Mouse (Mus musculus): Measurements from ENCODE around the gene Slc22a4. TPM values are rescaled to one million over a fixed set of nuclear protein-coding genes. Genes with fewer than 3 reads are reported as not detected.
"Not testable (repeated sequence)": the region's sequence is repeated elsewhere in the genome, so short reads cannot be mapped to it uniquely, and the experiment has no call there.

Gene Slc22a4
- total RNA-seq, 2 experiments from 2014 or later: 4.3 to 5.3 TPM

DNA sequence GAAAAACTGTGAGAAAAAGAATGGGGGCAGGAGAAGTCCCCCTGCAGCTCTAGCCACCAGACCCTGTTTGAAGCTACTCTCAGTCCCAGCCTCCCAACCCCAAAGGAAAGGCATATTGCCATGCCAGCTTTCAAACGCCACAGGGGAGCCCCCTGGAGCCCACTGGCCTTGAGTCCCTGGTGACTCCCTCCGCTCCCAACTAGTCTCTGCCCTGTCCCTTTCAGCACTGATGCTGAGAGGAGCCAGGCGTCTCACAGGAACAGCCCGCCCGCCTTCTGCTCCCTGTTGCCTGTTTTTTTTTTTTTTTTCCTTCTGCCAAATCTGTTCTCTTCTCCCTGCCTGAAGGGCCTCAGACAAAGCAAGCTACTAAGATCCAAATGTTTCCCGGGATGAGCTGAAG lies 30.8 kb upstream of the Slc22a4 start:
- DNase-seq (ENCODE audit: low spot score in 2 of 2): no peak
- intact Hi-C loops (cut with DNase I): no loop called here

DNA sequence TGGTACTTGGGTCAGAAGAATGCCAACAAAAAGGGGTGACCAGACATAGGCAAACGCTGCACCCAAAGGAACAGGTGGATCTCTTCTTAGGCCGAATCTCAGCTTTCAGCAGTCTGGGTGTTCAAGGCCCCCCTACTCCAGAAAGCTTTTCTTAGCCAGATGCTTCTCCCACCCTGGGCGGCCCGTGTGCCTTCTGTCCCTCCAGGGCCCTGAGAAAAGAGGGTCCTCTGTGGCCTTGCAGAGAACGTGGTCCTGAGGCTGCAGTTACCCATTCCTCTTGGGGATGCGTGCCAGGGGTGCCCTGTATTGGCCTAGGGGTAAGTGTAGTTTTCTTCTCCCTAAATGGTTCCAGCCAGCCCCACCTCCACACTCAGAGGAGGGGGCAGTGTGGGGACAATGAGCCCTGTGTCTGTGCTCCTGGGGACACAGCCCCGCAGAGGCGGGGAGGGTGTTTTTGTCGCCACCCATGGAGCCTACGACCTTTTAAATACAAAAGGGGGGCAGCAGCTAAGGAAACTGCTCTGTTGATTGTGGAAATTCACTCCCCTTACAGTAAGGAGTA lies 30.2 kb upstream of the Slc22a4 start:
- intact Hi-C loops (cut with DNase I): no loop called here
- no peak for DNase-seq (ENCODE audit: low spot score in 2 of 2)

DNA sequence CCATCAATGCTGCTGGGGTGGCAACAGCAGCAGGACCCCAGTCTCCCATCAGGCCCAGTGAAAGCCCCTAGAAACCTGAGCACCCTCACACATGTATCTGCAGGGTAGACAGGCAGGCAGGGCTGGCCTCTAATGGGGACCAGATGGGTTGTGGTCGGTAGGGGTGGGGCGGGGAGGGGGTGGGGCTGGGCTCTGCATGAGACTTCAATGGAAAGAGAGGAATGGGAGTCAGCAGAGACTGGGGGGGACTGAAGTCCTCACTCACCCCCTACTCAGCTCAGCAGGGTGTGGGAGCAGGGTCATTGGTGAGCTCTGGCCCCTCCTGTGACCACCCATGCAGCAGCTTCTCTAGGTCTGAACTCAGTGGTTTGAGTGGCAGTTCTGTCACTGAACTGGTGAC lies 29.5 kb upstream of the Slc22a4 start:
- no peak for DNase-seq (ENCODE audit: low spot score in 2 of 2)
- intact Hi-C loops (cut with DNase I): no loop called here

DNA sequence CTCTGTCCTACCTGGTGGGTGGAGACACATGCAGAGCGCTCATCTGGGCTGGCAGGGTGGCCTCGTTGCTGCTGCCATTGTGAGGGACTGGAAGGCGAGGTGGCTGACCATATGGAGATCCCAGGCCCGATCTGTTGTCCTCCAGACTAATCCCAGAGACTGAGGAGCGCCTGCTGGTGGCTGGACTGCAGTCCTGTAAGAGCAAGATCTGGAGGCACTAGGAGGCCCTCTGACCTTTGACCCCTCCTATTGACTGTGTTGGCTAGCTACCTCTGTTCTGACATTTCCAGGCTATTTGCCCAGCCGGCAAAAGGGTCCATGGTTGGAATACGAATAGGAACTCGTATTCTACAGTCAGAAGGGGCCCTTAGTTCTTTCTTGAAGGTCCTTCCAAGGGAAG lies 28.2 kb upstream of the Slc22a4 start:
- intact Hi-C loops (cut with DNase I): no loop called here
- DNase-seq (ENCODE audit: low spot score in 2 of 2): no peak

DNA sequence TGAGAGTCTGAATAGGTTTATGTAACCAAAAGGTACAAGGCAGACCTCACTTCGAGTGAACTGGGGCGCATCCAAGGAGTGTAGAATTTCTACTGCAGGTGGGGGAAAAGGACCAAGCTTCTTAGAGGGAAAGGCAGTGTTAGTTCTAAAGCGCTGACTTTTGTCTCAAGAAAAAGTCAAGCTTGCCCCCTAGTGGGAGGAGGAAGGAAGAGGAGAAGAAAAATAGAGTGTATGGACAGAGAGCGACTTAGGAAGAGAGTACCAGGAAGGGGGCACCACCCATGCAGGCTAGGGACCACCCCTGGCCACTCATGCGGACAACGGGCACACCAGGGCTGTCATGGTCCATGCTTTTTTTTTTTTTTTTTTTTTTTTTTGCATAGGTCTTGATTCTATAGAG lies 26.4 kb upstream of the Slc22a4 start:
- intact Hi-C loops (cut with DNase I): loop anchor here (1.0 kb wide), 1 partner anchor 52 kb away; no protein-coding TSS in a partner anchor
- DNase-seq (ENCODE audit: low spot score in 2 of 2): peak in 1 of 2 experiments; percentile 31

DNA sequence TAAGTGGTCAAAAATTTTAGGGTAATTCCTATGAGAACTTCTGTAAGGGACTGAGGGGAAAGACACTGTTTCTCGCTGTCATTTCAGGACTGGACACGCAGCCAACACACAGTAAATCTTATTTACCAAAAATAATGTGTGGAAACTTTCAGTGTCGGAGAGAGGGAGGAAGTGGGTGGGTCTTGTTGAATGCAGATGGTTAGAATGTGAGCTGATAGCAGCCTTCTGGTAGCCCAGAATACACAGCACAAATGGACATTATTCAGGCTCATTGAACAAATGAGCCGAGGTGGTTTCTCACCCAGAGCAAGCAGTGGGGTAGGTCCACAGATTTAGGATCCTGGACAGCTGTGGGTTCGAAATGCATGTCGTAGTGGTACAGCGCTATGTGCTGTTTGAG lies 25.2 kb upstream of the Slc22a4 start:
- intact Hi-C loops (cut with DNase I): no loop called here
- DNase-seq (ENCODE audit: low spot score in 2 of 2): no peak

DNA sequence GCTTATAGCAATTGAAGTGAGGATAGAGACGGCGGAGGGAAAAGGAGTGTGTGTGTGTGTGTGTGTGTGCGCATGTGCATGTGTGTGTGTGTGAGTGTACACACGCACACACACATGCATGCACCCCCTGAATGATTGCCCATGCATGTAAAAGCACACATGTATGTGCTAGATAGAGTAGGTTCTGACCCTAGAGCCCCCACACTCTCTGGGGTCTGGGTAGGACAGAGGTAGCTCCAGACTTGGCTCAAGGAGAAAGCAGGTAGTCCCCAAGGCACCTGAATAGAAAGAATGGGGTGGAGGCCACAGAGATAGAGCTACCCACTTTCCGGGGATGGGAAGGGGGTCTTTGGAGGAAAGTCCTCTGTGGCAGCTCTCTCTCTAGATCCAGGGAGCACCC lies 24.2 kb upstream of the Slc22a4 start:
- intact Hi-C loops (cut with DNase I): no loop called here
- no peak for DNase-seq (ENCODE audit: low spot score in 2 of 2)

DNA sequence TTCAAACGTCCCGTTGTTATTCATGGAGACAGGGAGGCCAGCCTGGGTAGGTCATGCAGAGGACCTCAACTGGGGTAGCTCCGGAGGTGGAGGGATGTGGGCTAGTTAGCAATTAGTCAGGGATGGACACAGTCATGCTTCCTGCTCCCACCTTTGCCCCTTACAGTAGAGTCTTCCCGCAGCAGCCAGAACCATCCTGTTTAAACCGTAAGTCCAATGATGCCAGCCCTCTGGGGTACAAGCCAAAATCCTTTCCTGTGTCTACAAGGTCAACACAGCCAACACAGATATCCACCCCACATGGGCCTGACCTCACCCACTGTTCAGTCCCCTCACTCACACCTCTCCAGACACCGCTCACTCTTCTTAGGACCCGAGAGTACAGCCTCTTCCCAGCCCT lies 23.3 kb upstream of the Slc22a4 start:
- intact Hi-C loops (cut with DNase I): no loop called here
- no peak for DNase-seq (ENCODE audit: low spot score in 2 of 2)

DNA sequence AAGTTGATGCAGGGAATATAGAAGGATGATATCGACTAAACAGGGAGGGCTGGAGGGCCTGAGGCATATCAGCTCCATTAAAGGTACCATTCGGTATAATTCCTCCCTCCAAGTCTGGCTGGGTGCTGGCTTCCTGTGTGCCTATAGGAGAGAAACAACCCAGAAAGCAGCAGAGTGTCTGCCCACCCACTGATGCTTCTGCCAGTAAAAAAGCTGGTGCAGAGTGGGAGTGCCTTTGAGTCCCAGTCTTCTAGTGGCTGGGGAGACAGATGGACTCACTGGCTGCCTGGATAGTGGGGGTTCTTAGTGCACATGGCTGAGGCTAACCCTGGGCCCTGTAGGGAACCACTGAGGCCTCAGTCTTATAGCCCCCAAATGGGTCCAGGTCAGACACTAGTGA lies 22.3 kb upstream of the Slc22a4 start:
- peak in 1 of 2 experiments; percentile 45 for DNase-seq (ENCODE audit: low spot score in 2 of 2)
- intact Hi-C loops (cut with DNase I): no loop called here

DNA sequence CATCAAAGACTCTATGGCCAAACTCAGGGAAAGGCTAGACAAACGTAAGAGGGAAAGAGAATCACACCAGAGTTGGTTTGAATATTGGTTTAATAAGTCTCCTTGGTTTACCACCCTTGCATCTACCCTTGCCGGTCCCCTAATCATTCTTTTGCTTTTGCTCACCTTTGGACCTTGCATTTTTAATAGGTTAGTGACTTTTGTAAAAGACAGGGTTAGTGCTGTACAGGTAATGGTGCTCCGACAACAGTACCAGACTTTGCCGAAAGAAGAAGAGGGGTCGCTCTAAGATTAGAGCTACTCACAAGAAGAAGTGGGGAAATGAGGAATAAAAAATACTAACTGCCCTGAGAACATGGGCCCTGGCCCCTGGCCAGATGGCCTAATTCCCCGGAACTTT lies 12.8 kb upstream of the Slc22a4 start:
- intact Hi-C loops (cut with DNase I): no loop called here
- DNase-seq (ENCODE audit: low spot score in 2 of 2): no peak

DNA sequence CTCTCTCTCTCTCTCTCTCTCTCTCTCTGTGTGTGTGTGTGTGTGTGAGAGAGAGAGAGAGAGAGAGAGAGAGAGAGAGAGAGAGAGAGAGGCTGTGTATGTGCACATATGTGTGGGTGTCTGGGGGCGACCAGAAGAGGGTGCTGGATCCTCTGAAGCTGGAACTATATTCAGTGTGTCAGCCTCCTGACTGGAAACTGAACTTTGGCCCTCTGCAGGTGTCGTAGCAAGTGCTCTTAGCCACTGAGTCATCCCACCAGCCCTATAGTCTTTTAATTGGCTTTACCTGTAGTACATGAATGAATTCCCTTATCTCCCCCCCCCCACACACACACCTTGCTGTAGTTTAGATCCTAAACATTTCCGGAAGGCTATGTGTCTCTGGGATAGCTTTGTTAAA lies 5.0 kb upstream of the Slc22a4 start:
- DNase-seq (ENCODE audit: low spot score in 2 of 2); intact Hi-C loops (cut with DNase I): not testable (repeated sequence)

DNA sequence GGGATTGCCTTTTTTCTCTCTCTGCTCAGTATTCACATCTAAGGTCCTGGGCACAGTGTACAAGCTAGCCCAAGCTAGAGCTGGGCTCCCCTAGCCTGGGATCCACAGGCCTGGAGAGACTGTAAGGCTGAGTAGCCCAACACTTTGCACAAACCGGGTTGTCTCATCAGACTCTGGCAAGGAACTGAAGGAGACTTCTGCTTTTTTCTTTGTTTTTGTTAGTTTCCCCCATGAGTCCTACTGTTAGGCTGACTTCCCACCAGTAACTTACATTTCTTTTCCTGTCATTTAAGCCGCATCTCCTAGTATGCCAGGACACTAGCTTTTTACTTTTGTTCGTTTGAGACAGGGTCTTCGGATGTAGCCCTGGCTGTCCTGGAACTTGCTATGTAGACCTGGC lies 1.1 kb upstream of the Slc22a4 start:
- no peak for DNase-seq (ENCODE audit: low spot score in 2 of 2)
- intact Hi-C loops (cut with DNase I): no loop called here

DNA sequence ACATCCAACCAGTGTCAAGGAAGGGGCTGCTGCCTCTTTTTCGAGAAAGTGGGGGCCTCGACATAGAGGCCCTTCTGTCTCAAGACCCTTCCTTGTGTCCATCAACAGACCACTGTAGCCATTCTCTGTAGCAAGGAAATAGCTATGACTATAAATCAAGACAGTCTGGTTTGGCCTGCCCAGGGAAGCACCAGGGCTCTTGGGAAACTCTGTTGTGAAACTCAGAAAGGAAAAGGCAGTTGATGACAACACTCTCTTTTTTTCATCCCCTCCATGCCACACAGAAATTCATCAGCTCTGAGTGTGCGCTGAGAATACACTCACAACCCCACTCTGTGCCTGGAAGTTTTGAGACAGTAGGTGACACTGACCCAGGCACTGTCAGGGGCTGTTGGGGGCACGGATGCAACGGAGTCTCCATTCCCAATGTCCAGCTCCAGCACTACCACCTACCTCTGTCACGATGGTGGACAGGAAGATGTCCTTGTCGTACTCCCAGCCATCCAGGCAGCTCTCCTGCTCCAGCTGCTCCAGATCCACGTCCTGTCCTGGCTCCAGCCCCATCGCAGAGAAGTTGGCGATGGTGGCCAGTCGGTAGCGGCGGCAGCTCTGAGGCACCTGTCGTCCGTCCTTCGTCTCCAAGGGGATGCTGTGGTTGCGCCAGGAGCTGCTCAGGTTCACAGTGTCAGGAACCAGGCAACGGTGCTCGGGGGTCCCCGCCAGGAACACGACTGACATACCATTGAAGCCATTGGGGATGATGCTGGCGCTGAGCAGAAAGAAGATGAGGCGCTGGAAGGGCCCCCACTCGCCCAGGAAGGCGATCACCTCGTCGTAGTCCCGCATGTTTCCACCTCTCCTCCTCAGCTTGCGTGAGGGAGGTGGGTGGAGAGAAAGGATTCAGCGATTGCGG lies 503 bp downstream of the Slc22a4 start:
- no peak for DNase-seq (ENCODE audit: low spot score in 2 of 2)
- intact Hi-C loops (cut with DNase I): no loop called here

DNA sequence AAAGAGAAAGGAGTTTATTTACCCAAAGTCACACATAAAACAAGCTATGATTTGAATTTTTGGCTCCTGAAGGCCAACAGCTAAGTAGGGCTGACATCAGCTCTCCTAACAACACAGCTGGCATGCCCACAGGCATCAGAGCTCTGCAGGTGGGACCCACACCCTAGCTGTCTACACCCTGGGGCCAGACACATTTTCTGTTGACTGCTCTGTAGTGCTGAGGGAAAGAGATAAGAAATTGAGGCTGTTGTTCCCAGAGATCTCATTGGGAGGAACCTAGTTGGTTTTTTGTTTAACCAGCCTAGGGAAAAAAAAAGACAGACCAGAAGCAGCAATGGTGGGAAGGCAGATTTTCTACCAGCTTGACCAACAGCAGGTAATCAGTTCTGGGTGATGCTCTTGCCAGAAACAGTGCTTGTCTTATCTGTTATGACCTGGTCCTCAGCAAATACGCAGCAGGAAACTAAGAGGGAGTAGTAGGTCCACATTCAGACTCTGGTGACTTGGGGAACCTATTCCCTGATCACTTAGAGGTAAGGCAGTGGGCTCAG lies 1.3 kb downstream of the Slc22a4 start:
- intact Hi-C loops (cut with DNase I): no loop called here
- no peak for DNase-seq (ENCODE audit: low spot score in 2 of 2)

DNA sequence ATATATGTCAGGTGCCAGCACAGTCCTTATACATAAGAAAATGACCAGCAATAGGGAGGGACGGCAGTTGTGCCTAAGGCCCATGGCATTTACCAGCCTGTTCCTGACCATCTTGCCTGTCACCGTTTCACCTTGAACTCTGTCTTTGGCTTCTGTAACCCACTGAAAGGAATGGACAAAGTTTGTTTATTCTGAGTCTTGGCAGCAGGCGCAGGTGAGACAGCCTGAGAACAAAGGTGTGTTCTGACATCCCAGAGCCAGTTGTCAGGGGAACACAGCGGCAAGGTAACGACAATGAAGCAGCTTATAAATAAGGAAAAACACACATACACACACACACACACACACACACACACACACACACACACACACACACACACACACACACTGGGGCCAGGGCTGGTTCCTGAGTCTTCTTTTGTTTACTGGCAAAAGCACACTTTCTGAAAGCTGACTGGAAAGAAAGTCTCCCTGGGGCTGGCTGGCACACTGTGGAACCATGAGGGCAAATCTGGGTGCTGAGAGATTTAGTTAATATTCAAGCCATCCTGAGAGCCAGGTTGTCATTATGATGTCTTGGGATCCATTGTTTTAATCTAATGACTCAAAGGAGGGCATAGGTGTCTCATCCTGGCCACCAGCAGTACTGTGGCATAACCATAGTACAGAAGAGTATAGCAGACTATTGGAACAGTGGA lies 6.3 kb downstream of the Slc22a4 start:
- intact Hi-C loops (cut with DNase I): no loop called here
- no peak for DNase-seq (ENCODE audit: low spot score in 2 of 2)

DNA sequence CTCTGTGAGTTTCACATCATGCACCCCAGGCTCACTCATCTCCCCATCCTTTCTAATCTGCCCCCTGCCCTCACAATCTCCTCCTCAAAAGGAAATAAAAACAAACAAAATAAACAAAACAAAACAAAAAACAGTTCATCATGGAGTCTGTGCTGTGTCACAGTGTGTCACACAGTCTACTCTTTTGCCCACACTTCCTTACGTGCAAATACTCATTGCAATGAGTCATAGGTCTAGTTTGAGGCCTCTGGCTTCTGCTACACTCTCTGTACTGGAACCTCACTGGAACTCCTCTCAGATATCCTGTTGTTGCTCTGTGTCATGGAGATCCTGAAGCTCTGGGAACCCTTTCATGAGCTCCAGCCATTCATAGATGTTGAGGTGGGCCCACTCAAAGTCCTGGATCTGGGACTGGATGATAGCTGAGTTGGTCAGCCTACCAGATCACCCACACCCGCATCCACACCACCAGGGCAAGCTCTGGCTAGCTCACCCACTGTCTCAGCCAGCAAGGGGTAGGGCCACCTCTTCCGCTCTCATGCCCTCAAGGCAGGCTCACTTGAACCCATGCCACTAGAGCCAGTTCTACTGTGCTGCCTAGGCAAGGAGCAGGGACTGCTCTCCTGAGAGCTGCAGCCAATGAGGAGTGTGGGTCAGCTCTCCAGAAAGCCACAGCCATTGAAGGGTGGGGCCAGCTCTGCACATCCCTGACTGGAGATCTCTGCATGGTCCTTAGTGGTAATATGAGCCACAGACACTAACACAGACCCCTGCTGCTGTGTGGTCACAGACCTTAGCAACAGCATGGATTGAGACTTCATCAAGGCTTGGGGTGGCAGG lies 8.8 kb downstream of the Slc22a4 start:
- DNase-seq (ENCODE audit: low spot score in 2 of 2): no peak
- intact Hi-C loops (cut with DNase I): no loop called here

DNA sequence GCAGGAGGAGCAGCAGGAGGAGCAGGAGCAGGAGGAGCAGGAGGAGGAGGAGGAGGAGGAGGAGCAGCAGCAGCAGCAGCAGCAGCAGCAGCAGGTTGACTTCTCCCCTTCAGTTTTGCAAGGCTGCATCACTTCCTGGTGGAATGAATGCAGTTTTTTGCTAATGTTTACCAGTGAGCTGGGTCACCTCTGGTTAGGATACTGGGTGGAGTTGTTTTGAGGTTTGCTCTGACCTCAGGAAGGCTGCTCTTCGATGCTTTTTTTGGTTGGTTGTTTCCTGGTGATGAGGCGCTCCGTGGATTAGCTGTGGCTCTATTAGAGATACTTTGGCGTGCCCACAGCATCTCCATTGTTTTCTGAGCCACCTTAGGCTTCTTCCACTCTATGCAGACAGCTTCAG lies 10.3 kb downstream of the Slc22a4 start:
- intact Hi-C loops (cut with DNase I): no loop called here
- DNase-seq (ENCODE audit: low spot score in 2 of 2): no peak

DNA sequence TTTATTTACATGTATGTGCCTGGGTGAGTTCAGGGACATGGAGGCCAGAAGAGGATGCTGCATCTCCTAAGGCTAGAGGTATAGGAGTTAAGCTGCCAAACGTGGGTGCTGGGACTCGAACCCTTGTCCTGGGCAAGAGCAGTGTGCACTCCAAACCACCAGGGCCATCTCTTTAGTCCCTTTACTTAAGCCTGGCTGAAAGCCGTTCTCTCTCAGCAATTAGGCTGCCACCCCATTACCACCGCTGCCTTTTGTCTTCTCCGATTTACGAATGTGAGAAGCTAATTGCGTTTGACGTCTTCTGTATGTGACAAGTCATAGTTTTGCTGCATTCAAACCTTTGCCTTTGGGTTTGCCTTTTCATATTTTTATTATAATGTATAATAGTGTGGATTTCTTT lies 11.8 kb downstream of the Slc22a4 start:
- intact Hi-C loops (cut with DNase I): no loop called here
- no peak for DNase-seq (ENCODE audit: low spot score in 2 of 2)

DNA sequence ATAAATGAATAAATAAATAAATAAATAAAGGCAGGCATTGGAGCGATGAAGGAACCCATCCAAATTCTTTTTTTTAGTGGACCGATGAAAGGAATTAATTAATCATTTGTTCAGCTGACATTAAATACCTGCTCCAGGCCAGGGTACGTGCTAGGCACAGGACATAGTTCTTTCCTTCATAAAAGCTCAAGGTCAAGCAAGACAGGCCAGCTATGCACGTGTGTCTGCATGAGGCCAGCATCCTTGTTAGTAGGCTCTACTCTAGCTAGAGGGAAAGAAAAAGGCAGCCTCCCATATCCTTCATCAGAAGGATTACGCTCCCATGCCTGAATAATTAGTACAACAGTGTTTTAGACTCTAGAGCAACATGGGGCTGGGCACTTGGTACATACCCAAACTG lies 14.9 kb downstream of the Slc22a4 start:
- no peak for DNase-seq (ENCODE audit: low spot score in 2 of 2)
- intact Hi-C loops (cut with DNase I): no loop called here

DNA sequence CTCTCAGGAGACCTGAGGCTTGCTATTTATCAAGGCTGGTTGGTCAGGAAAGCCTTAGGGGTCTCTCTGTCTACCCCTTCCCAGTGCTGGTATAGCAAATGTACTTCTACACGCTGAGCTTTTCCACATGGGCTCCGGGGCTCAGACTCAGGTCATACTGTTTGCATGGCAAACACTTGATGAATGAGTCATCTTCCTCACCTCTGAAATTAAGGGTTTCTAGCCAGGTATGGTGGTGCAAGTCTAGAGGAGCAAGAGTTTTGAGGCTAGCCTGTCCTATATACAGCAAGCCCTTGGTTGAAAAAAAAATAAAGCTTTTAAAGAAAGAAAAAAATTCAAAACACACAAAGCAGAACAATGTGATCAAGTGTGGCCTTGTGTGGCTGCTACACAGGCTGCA lies 16.6 kb downstream of the Slc22a4 start:
- intact Hi-C loops (cut with DNase I): no loop called here
- DNase-seq (ENCODE audit: low spot score in 2 of 2): no peak
